Mouse (Mus musculus): ENCODE measurements around the gene Mesp2.

DNA sequence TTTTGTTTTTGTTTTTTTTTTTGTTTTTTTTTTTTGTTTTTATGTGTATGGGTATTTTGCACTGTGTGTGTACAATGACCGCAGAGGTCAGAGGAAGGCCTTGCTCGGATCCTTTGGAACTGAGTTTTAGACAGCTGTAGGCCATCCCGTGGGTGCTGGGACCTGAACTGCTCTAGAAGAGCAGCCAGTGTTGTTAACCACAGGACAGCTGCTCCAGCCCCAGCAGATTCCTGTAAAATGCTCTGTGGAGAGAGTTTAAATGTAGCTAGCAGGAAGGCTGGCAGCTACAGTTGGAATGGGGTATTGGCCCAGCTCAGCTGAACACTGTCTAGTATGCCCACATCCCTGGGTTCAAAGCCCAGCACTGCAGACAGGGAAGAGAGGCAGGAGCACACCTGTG, 40.9 kb upstream of the Mesp2 start:
- TF ChIP-seq CTCF (conservative IDR thresholded peaks at IDR 0.05; ENCODE audit: insufficient read depth, insufficient read length, low read depth, low read length) (no peak), POLR2A (IDR thresholded peaks at IDR 0.05; ENCODE audit: low read depth, low read length) (no peak)
